Mouse (Mus musculus) hindbrain, embryonic 15.5 days (tissue): ENCODE measurements around the gene Oat. TPM values are rescaled to one million over a fixed set of nuclear protein-coding genes. Genes with fewer than 3 reads are reported as not detected.
A peak's percentile ranks its signal among the peaks of the same experiment; 100 is the strongest.

Experiments
- ATAC-seq: fragments of 200-750 bp; cut with Nextera tagmentation; 2 replicates; pipeline ENCODE4 v1.8.0; 2017; ENCODE audit warnings: low read depth, moderate number of reproducible peaks, moderate TSS enrichment; ENCODE audit not compliant: low FRiP score
- H3K27ac ChIP-seq: fragments of 300-500 bp; sonication (generic); replicated peaks from 2 replicates; pipeline ENCODE4 v1.5.1; 2015; ENCODE audit warnings: mild to moderate bottlenecking, inconsistent platforms
- H3K27me3 ChIP-seq: fragments of 300-500 bp; sonication (generic); 2 replicates; pipeline ENCODE4 v1.6.1; 2015; ENCODE audit warnings: control low read depth, inconsistent platforms
- H3K36me3 ChIP-seq: fragments of 300-500 bp; sonication (generic); 2 replicates; pipeline ENCODE4 v1.6.1; 2015; ENCODE audit warnings: control low read depth, inconsistent platforms
- H3K4me1 ChIP-seq: fragments of 300-500 bp; sonication (generic); replicated peaks from 2 replicates; pipeline ENCODE4 v1.6.1; 2015; ENCODE audit warnings: control low read depth, inconsistent platforms
- H3K4me2 ChIP-seq: fragments of 300-500 bp; sonication (generic); 2 replicates; pipeline ENCODE4 v1.6.1; 2015; ENCODE audit warnings: moderate library complexity, mild to moderate bottlenecking, inconsistent platforms
- H3K4me3 ChIP-seq: fragments of 300-500 bp; sonication (generic); 2 replicates; pipeline ENCODE4 v1.5.1; 2015; ENCODE audit warnings: mild to moderate bottlenecking, inconsistent platforms
- H3K9ac ChIP-seq: fragments of 300-500 bp; sonication (generic); 2 replicates; pipeline ENCODE4 v1.6.1; 2015; ENCODE audit warnings: inconsistent platforms
- H3K9me3 ChIP-seq: fragments of 300-500 bp; sonication (generic); 2 replicates; pipeline ENCODE4 v1.6.1; 2016; ENCODE audit warnings: control low read depth, inconsistent platforms
- WGBS: fragments of 180-500 bp; shearing (Covaris S2); methylation state at CpG from one replicate; pipeline ENCODE4 v1.1.7; 2015; 5-methylcytosine and 5-hydroxymethylcytosine counted together
- polyA plus RNA-seq: library from polyadenylated mRNA; unstranded; fragments of >200 nt; fragmentation: Nextera tagmentation; extraction: Ambion mirVana; gene quantifications from 2 replicates; pipeline ENCODE4 v1.2.1, GENCODE M21; 2015

Oat gene
- polyA plus RNA-seq, 1 experiment from 2014 or later, result 110 TPM

- peaks cover 55% of the 10 kb centered on the region for H3K36me3 ChIP-seq
- no peak for ATAC-seq
- H3K9me3 ChIP-seq, result no peaks in the 10 kb centered on the region
These were observed 16.9 kb downstream of the Oat start for GRCm38 (mm10) chr7:132559138-132559766.

DNA sequence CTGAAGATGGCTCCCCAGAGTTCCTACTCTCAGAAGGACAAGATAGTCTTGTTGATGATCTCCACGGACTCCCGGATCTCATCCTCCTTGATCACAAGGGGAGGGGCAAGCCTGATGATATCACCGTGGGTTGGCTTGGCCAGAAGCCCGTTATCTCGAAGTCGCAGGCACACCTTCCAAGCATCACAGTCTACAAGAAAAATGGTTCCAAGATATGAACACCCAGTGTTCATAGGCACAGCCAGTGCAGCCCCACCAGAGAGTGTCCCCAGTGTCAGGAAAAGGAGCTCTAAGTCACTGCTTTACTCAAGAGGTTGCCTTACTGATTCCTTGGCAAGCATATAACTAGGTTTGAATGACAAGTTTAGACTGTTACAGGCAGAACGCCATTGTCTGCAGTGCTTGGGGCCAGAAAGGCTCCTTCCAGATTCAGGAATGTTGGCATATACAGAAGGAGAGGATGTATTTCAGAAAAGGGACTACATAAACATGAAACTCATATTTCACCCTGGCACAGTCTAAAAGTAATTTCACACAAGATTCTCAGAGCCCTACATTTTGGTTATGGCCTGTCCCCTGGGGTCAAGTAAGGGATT is 18.0 kb downstream of the Oat start:
- Histone ChIP-seq H3K9me3 (no peaks in the 10 kb centered on the region), H3K4me1 (no peaks in the 10 kb centered on the region), H3K9ac (no peak overlapping the region), H3K36me3 (peaks cover 47% of the 10 kb centered on the region), H3K27me3 (no peaks in the 10 kb centered on the region), H3K27ac (no peak overlapping the region), H3K4me2 (no peak overlapping the region), H3K4me3 (no peak overlapping the region)
- ATAC-seq, result no peak
- 90% methylated on average over 7 of the region's 7 CpGs for WGBS

More at GRCm38 (mm10) chr7:132559138-132559766, 16.9 kb downstream of the Oat start:
- H3K4me3 ChIP-seq, result no peak overlapping the region
- H3K4me1 ChIP-seq, result no peaks in the 10 kb centered on the region
- H3K27ac ChIP-seq, result no peak overlapping the region
- WGBS, result 59% methylated on average over 3 of the region's 3 CpGs
- H3K9ac ChIP-seq, result no peak overlapping the region
- no peaks in the 10 kb centered on the region for H3K27me3 ChIP-seq
- no peak overlapping the region for H3K4me2 ChIP-seq

DNA sequence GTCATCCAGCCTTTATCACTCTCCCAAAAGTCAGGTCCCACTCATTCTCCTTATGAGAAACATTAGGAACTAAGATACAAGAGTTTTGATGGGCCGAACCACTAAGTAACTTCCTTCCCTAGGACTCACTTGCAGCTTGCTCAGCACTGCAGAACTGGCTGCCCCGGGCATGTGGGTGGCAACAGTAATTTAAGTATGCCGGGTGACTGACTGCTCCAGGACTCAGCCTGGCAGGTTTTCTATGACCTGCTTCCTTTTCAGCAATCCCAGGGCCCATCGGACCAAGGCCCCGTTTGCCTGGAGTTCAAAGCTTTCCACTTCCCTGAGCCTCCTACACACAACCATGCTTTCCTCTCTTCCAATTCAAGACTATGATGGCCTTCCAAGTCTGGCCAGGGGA is 19.6 kb downstream of the Oat start:
- Histone ChIP-seq H3K27ac (no peak overlapping the region), H3K9me3 (no peaks in the 10 kb centered on the region), H3K4me2 (no peak overlapping the region), H3K27me3 (no peaks in the 10 kb centered on the region), H3K36me3 (peaks cover 31% of the 10 kb centered on the region), H3K4me3 (no peak overlapping the region), H3K9ac (no peak overlapping the region), H3K4me1 (no peaks in the 10 kb centered on the region)
- no peak for ATAC-seq
- 95% methylated on average over 5 of the region's 5 CpGs for WGBS

DNA sequence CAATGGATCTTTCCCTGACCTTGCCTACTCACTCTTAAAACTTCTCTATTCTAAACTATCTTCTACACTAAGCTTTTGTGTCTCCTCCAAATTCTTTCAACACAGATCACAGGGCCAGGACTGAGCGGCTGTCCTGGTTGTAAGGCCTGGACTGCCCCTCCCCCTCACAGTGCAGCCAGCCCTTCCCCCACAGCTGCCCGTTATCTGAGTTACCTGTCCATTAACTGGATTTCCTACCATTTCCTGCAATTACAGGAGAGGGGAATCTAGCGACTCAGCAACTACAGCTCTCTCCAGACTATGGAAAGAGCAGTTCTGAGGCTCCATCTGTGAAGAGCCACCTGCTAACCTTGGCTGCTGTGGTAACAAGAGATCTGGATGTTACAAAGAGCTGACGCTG is 20.3 kb downstream of the Oat start:
- Histone ChIP-seq H3K4me2 (no peak overlapping the region), H3K4me1 (peaks cover 5% of the 10 kb centered on the region; the same call in 1 of the 2 replicates), H3K27ac (no peak overlapping the region), H3K27me3 (no peaks in the 10 kb centered on the region), H3K9ac (no peak overlapping the region), H3K9me3 (no peaks in the 10 kb centered on the region), H3K36me3 (peaks cover 25% of the 10 kb centered on the region), H3K4me3 (no peak overlapping the region)
- no peak for ATAC-seq
- 51% methylated on average over 4 of the region's 4 CpGs for WGBS

GRCm38 (mm10) chr7:132554091-132554490 is 22.1 kb downstream of the Oat start:
- peaks cover 5% of the 10 kb centered on the region; the same call in 1 of the 2 replicates for H3K4me1 ChIP-seq
- no peak overlapping the region for H3K27ac ChIP-seq
- no peak overlapping the region for H3K4me3 ChIP-seq
- H3K27me3 ChIP-seq, result no peaks in the 10 kb centered on the region
- no peaks in the 10 kb centered on the region for H3K9me3 ChIP-seq
- H3K4me2 ChIP-seq, result no peak overlapping the region
- H3K9ac ChIP-seq, result no peak overlapping the region
- WGBS, result 53% methylated on average over 2 of the region's 2 CpGs
- no peak for ATAC-seq
- peaks cover 9% of the 10 kb centered on the region for H3K36me3 ChIP-seq

- H3K4me3 ChIP-seq, result peak overlapping the region; percentile 43
These were observed 24.7 kb downstream of the Oat start for GRCm38 (mm10) chr7:132551351-132552126.

GRCm38 (mm10) chr7:132547126-132547525 is 29.1 kb downstream of the Oat start:
- Histone ChIP-seq H3K4me1 (peaks cover 10% of the 10 kb centered on the region; the same call in 1 of the 2 replicates), H3K4me3 (no peak overlapping the region), H3K4me2 (no peak overlapping the region), H3K9me3 (no peaks in the 10 kb centered on the region), H3K27ac (no peak overlapping the region), H3K27me3 (no peaks in the 10 kb centered on the region), H3K9ac (no peak overlapping the region), H3K36me3 (no peaks in the 10 kb centered on the region)
- 62% methylated on average over 3 of the region's 3 CpGs for WGBS
- no peak for ATAC-seq

More at GRCm38 (mm10) chr7:132551351-132552126, 24.7 kb downstream of the Oat start:
- Histone ChIP-seq H3K4me2 (peak overlapping the region; percentile 81), H3K27ac (peak overlapping the region; percentile 56), H3K9me3 (no peaks in the 10 kb centered on the region), H3K4me1 (peaks cover 5% of the 10 kb centered on the region; the same call in 1 of the 2 replicates), H3K9ac (peak overlapping the region; percentile 39), H3K27me3 (no peaks in the 10 kb centered on the region), H3K36me3 (no peaks in the 10 kb centered on the region)
- WGBS, result 2% methylated on average over 27 of the region's 27 CpGs
- ATAC-seq, result peak; percentile 97

DNA sequence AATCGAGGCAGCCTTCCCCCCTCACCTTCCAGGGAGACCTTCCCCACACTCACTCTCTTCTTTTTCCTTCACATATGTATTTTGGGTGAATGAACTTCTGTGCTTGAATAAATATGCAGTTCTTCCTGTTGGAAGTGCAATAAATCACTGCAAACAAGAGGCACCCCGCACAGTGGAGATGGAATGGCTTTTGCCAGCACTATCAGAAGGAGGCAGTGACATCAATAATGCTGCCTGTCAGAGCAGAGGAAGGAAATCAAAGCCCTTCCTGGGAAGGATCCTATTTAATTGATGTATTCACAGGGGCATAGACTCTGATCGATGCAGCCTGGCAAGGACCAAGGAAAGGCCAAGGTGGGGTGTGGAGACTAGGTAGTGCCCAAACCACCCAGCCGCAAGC is 33.8 kb downstream of the Oat start:
- Histone ChIP-seq H3K27me3 (no peaks in the 10 kb centered on the region), H3K4me3 (no peak overlapping the region), H3K9ac (no peak overlapping the region), H3K4me2 (no peak overlapping the region), H3K4me1 (peaks cover 8% of the 10 kb centered on the region; the same call in 1 of the 2 replicates), H3K36me3 (no peaks in the 10 kb centered on the region), H3K9me3 (no peaks in the 10 kb centered on the region), H3K27ac (no peak overlapping the region)
- ATAC-seq, result no peak
- WGBS, result 62% methylated on average over 4 of the region's 4 CpGs

DNA sequence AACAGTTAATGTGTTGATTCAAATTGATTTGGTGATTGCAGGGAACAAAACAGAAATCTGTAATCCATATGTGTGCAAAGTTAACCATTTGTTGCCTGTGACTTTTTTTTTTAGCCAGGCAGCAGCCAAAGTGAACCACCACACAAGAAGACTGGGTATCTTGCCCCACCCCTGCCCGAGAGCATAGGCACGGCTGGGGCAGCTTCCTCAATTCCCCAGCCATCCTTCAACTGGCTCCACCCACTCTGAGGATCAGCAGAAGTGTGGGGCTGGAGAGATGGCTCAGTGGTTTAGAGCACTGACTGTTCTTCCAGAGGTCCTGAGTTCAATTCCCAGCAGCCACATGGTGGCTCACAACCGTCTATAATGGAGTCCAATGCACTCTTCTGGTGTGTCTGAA is 34.6 kb downstream of the Oat start:
- Histone ChIP-seq H3K27ac (no peak overlapping the region), H3K36me3 (no peaks in the 10 kb centered on the region), H3K9me3 (no peaks in the 10 kb centered on the region), H3K27me3 (no peaks in the 10 kb centered on the region), H3K4me2 (no peak overlapping the region), H3K4me1 (peaks cover 8% of the 10 kb centered on the region; the same call in 1 of the 2 replicates), H3K4me3 (no peak overlapping the region), H3K9ac (no peak overlapping the region)
- WGBS, result 74% methylated on average over 3 of the region's 3 CpGs
- ATAC-seq, result no peak

DNA sequence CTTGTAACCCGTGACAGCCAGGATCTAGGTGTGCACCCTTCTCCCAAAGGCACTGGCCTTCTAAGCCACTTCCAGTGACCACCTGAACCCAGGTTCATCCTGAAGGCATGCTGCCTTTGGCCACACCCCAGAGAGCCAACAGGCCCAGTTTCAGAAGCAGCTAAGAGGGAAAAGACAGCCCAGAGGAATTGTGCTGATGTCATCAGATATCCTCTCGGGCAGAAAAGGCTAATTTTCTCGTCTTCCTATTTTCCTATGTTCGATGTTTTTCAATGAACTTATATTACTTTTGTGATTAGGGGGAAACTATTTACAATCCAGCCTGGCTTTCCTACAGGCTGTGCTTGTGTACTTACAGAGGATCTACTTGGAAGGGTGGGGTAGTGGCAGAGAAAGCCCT is 35.6 kb downstream of the Oat start:
- Histone ChIP-seq H3K27ac (no peak overlapping the region), H3K4me3 (no peak overlapping the region), H3K36me3 (no peaks in the 10 kb centered on the region), H3K9ac (no peak overlapping the region), H3K4me1 (peaks cover 8% of the 10 kb centered on the region; the same call in 1 of the 2 replicates), H3K4me2 (no peak overlapping the region), H3K9me3 (no peaks in the 10 kb centered on the region), H3K27me3 (no peaks in the 10 kb centered on the region)
- 81% methylated on average over 4 of the region's 4 CpGs for WGBS
- ATAC-seq, result no peak

GRCm38 (mm10) chr7:132529206-132529605 is 47.0 kb downstream of the Oat start:
- Histone ChIP-seq H3K4me2 (no peak overlapping the region), H3K36me3 (no peaks in the 10 kb centered on the region), H3K4me3 (no peak overlapping the region), H3K27me3 (no peaks in the 10 kb centered on the region), H3K9me3 (no peaks in the 10 kb centered on the region), H3K4me1 (no peaks in the 10 kb centered on the region), H3K9ac (no peak overlapping the region), H3K27ac (no peak overlapping the region)
- 73% methylated on average over 3 of the region's 3 CpGs for WGBS
- no peak for ATAC-seq

GRCm38 (mm10) chr7:132513419-132513982 is 62.7 kb downstream of the Oat start:
- Histone ChIP-seq H3K27me3 (no peaks in the 10 kb centered on the region), H3K27ac (no peak overlapping the region), H3K9ac (no peak overlapping the region), H3K4me1 (no peaks in the 10 kb centered on the region), H3K9me3 (no peaks in the 10 kb centered on the region), H3K4me3 (no peak overlapping the region), H3K36me3 (no peaks in the 10 kb centered on the region), H3K4me2 (no peak overlapping the region)
- no peak for ATAC-seq
- WGBS, result 68% methylated on average over 7 of the region's 7 CpGs
